Mouse (Mus musculus) kidney, adult 2 months (tissue): ENCODE measurements at regions not wholly inside any gene's neighbourhood (a gene's known extent, or its start where the extent isn't known, plus 50 kb on each side); places are given as distances from the start of the nearest gene placed in this dataset.

Experiments
- DNase-seq: peaks from one replicate; pipeline ENCODE4 v3.0.0; 2021
- H3K27ac ChIP-seq: fragments of 200-500 bp; 2 replicates; pipeline ENCODE4 v1.5.1; 2012; ENCODE audit warnings: low read depth, low read length, control low read depth, inconsistent platforms; ENCODE audit not compliant: insufficient read depth
- H3K27me3 ChIP-seq: fragments of 200-500 bp; replicated peaks from 2 replicates; pipeline ENCODE4 v1.6.1; 2012; ENCODE audit warnings: mild to moderate bottlenecking, moderate library complexity, low read length, inconsistent platforms; ENCODE audit not compliant: control insufficient read depth, insufficient read depth
- H3K36me3 ChIP-seq: fragments of 200-500 bp; 2 replicates; pipeline ENCODE4 v1.6.1; 2012; ENCODE audit warnings: mild to moderate bottlenecking, moderate library complexity, low read length, inconsistent platforms; ENCODE audit not compliant: control insufficient read depth, insufficient read depth
- H3K4me1 ChIP-seq: fragments of 200-500 bp; 2 replicates; pipeline ENCODE4 v1.6.1; 2011; ENCODE audit warnings: low read length; ENCODE audit not compliant: control insufficient read depth, insufficient read depth
- H3K4me3 ChIP-seq: fragments of 200-500 bp; 2 replicates; pipeline ENCODE4 v1.5.1; 2011; ENCODE audit warnings: mild to moderate bottlenecking, low read depth, low read length, control low read depth; ENCODE audit not compliant: insufficient read depth
- CTCF ChIP-seq: fragments of 200-500 bp; conservative IDR thresholded peaks from 2 replicates; pipeline ENCODE4 v1.5.1; 2011; ENCODE audit warnings: low read depth, mild to moderate bottlenecking, control low read depth, low read length, moderate library complexity, mixed read lengths; ENCODE audit not compliant: insufficient read depth, insufficient read length
- POLR2A ChIP-seq: fragments of 200-500 bp; IDR thresholded peaks from one replicate; pipeline ENCODE4 v1.6.1; 2011; ENCODE audit warnings: low read depth, low read length, control low read depth
- WGBS: fragments of 180-500 bp; shearing (Covaris S2); methylation state at CpG from one replicate; pipeline ENCODE4 v1.1.7; 2018; 5-methylcytosine and 5-hydroxymethylcytosine counted together

DNA sequence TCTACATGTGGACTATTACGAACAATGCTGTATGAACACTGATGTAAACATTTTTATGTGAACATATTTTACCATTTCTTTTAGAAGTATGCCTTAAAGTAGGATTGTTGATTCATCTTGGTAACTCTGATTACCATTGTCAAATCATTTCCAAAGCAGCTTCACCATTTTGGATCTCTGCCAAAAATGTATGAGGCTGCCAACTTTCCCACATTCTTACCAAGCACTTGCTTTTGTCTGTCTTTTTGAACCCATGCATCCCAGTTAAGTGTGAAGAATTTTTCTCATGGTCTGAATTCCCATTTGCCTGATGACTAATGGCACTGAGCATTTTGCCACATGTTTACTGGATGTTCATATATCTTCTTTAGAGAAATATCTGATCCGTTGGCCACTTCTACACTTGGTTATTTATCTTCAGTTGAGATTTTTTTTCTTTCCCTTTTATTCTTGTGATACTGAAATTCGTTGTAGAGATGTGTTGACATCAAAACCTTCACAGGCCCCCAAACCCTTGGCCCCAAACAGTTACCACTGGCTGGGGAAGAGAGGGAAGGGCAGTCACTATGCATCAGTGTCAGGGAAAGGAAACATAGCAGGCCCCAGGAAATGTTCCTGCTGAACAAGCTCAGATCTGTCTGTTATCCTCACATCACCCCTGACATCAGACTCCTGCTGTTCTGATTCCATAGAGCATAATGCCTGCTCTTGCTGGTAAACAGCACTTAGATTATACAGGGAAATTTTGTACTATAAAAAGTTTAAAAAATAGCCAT lies 464.2 kb upstream of the Rps6ka3 start:
- Histone ChIP-seq H3K4me1 (no peaks in the 10 kb centered on the region), H3K36me3 (no peaks in the 10 kb centered on the region), H3K27ac (no peak overlapping the region), H3K4me3 (no peak overlapping the region), H3K27me3 (no peaks in the 10 kb centered on the region)
- no peak for TF ChIP-seq POLR2A
- no peak for TF ChIP-seq CTCF
- no peak for DNase-seq
- WGBS, result 62% methylated on average over 3 of the region's 3 CpGs
